Mouse (Mus musculus) urinary bladder, postnatal 4 days (tissue): ENCODE results near the gene Tfe3.
"Not testable (repeated sequence)": the region's sequence is repeated elsewhere in the genome, so short reads cannot be mapped to it uniquely, and the experiment has no call there.

Experiments used
- DNase-seq, 2 experiments: peaks; one replicate each; pipeline ENCODE4 v3.0.0; 2021 to 2022; ENCODE audit warnings: low spot score in 2 of 2

The Tfe3 gene

GRCm38 (mm10) chrX:7762137-7762920 lies at the start of gene Tfe3:
TSS of gene Tfe3 (plus strand) at chrX:7762560.
- DNase-seq = peak; percentile 87 to 89

- not testable (repeated sequence) for DNase-seq
These were observed 48.6 kb upstream of the Tfe3 start for GRCm38 (mm10) chrX:7713764-7714134.

GRCm38 (mm10) chrX:7714135-7714899 lies 48.0 kb upstream of the Tfe3 start, which contains the start of gene Wdr45:
TSS of gene Wdr45 (plus strand) at chrX:7714333.
- DNase-seq = peak; percentile 89

GRCm38 (mm10) chrX:7716058-7716457 lies 46.3 kb upstream of the Tfe3 start:
- not testable (repeated sequence) for DNase-seq

GRCm38 (mm10) chrX:7721514-7722281 lies 40.7 kb upstream of the Tfe3 start, which contains the start of gene Gm45208:
TSS of gene Gm45208 (plus strand) at chrX:7722245.
- DNase-seq = peak in 1 of 2 experiments; percentile 63

- DNase-seq = no peak
These were observed 40.1 kb upstream of the Tfe3 start for GRCm38 (mm10) chrX:7722282-7722611.

GRCm38 (mm10) chrX:7722691-7723090 lies 39.7 kb upstream of the Tfe3 start:
- no peak for DNase-seq

GRCm38 (mm10) chrX:7724135-7724534 lies 38.2 kb upstream of the Tfe3 start:
- no peak for DNase-seq

GRCm38 (mm10) chrX:7725841-7726240 lies 36.5 kb upstream of the Tfe3 start:
- DNase-seq = no peak

- DNase-seq = no peak
These were observed 35.2 kb upstream of the Tfe3 start for GRCm38 (mm10) chrX:7727176-7727575.

GRCm38 (mm10) chrX:7728215-7728921 lies 34.0 kb upstream of the Tfe3 start, which contains the start of gene Praf2:
TSS of gene Praf2 (plus strand) at chrX:7728439.
- DNase-seq = peak; percentile 67 to 74

GRCm38 (mm10) chrX:7728922-7729265 lies 33.5 kb upstream of the Tfe3 start:
- DNase-seq = no peak

- peak; percentile 48 to 75 for DNase-seq
These were observed 28.7 kb upstream of the Tfe3 start for GRCm38 (mm10) chrX:7733571-7734156.

- DNase-seq = no peak
These were observed 22.9 kb upstream of the Tfe3 start for GRCm38 (mm10) chrX:7739336-7740081.

- no peak for DNase-seq
These were observed 22.1 kb upstream of the Tfe3 start for GRCm38 (mm10) chrX:7740082-7740819.

- no peak for DNase-seq
These were observed 21.3 kb upstream of the Tfe3 start for GRCm38 (mm10) chrX:7741103-7741502.

GRCm38 (mm10) chrX:7743470-7743869 lies 18.9 kb upstream of the Tfe3 start:
- no peak for DNase-seq

- DNase-seq = no peak
These were observed 17.4 kb upstream of the Tfe3 start for GRCm38 (mm10) chrX:7744940-7745339.

- DNase-seq = no peak
These were observed 16.9 kb upstream of the Tfe3 start for GRCm38 (mm10) chrX:7745429-7745828.
